In the genomic region with DNA sequence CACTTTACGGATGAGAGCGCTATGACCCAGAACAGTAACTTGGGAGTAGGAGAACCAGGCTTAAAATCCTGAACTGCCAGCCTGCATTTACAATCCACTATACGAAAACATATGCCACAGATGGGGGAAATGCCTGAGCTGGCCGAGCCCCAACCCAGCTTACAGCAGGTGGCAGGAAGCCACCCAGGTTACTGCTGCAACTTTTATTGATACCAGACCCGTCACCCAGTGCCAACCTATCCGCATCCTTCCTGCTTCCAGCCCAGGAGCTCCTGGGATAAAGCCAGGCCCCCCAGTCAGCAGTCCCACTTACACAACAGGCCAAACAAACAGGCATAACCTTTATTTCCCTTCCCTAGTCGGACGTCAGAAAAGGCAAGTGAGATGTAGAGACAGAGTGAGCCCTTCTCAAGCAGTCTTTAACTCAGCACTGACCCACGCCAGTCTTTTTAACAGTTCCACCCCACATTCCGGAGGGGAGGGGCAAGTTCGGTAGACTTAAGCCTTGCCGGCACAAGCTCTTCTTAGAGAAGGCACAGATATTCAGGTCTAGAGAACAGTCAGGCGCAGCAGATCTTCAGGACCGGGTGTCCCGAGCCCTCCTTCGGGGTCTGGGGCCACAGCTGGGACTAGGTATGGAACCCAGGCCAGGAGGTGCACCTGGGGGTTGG, we compare ENCODE assay signal across 9 mouse cellular contexts. TPM values are rescaled to one million over a fixed set of nuclear protein-coding genes. Genes with fewer than 3 reads are reported as not detected.
DNase-seq lines count a peak whose midpoint lies in the region; ATAC-seq and TF ChIP-seq lines count a peak whose summit lies in the region.
"Had no signal": no experiment of that assay in that cellular context is flagged by ENCODE, and none has a peak within 500 bp of the region (broad histone marks: within the 10 kb centered on the region; RNA-seq: fewer than 3 reads in every experiment).

No protein-coding gene starts in this region.

- peak overlapping the region; percentile 93 for H3K4me2 ChIP-seq in intestine, embryonic 15.5 days (replicated peaks)
- peak overlapping the region; percentile 94 for H3K4me2 ChIP-seq in neural tube, embryonic 15.5 days

- no peaks in the 10 kb centered on the region for H3K9me3 ChIP-seq in intestine, embryonic 15.5 days
- H3K9me3 ChIP-seq in neural tube, embryonic 15.5 days (replicated peaks) = no peaks in the 10 kb centered on the region

- H3K9ac ChIP-seq in intestine, embryonic 15.5 days = peak overlapping the region; percentile 90
- H3K9ac ChIP-seq in neural tube, embryonic 15.5 days (replicated peaks) = peak overlapping the region; percentile 98; the same call in 1 of the 2 replicates

- no peaks in the 10 kb centered on the region for H3K27me3 ChIP-seq in intestine, embryonic 15.5 days (replicated peaks)
- no peaks in the 10 kb centered on the region for H3K27me3 ChIP-seq in neural tube, embryonic 15.5 days (replicated peaks)

- no peaks in the 10 kb centered on the region for H3K36me3 ChIP-seq in intestine, embryonic 15.5 days
- peaks cover 7% of the 10 kb centered on the region for H3K36me3 ChIP-seq in neural tube, embryonic 15.5 days

- 74% methylated on average over 16 of the region's 16 CpGs for WGBS in intestine, embryonic 15.5 days
- 75% methylated on average over 16 of the region's 16 CpGs for WGBS in neural tube, embryonic 15.5 days

- H3K4me3 ChIP-seq in left cerebral cortex, adult 2 months = peak overlapping the region; percentile 88
- H3K4me3 ChIP-seq in cortical plate, adult 2 months (ENCODE audit: insufficient read depth, low read length) = peak overlapping the region; percentile 85; the same call in 1 of the 2 replicates
- H3K4me3 ChIP-seq in intestine, embryonic 15.5 days (replicated peaks) = peak overlapping the region; percentile 72
- peak overlapping the region; percentile 83 for H3K4me3 ChIP-seq in neural tube, embryonic 15.5 days (replicated peaks)

- no peak for TF ChIP-seq POLR2A in cortical plate, adult 2 months (IDR thresholded peaks at IDR 0.05; ENCODE audit: extremely low read depth, insufficient read depth, low read length)

- H3K4me1 ChIP-seq in cortical plate, adult 2 months (ENCODE audit: control insufficient read depth, insufficient read depth, low read length) = peaks cover 6% of the 10 kb centered on the region; the same call in 1 of the 2 replicates
- H3K4me1 ChIP-seq in intestine, embryonic 15.5 days (replicated peaks) = peaks cover 31% of the 10 kb centered on the region
- peaks cover 58% of the 10 kb centered on the region for H3K4me1 ChIP-seq in neural tube, embryonic 15.5 days

- ATAC-seq in intestine, embryonic 15.5 days = no peak
- no peak for ATAC-seq in neural tube, embryonic 15.5 days (ENCODE audit: low FRiP score)
- ATAC-seq in activated CD4-positive, CD25-positive, alpha-beta regulatory T cell, adult 4 months = no peak

- peak overlapping the region; percentile 25; the same call in 1 of the 2 replicates for H3K27ac ChIP-seq in left cerebral cortex, adult 2 months
- no peak overlapping the region for H3K27ac ChIP-seq in cortical plate, adult 2 months (ENCODE audit: insufficient read depth, low read length)
- H3K27ac ChIP-seq in intestine, embryonic 15.5 days = no peak overlapping the region
- H3K27ac ChIP-seq in neural tube, embryonic 15.5 days (replicated peaks) = no peak overlapping the region

- no peak for DNase-seq in left cerebral cortex, adult 2 months (ENCODE audit: extremely low spot score in 1 of 2, low spot score in 2 of 2)
- DNase-seq in left cerebral cortex, postnatal 14 days (ENCODE audit: low spot score in 2 of 2) = no peak
- DNase-seq in adipocyte (ENCODE audit: low spot score) = no peak
- no peak for DNase-seq in spleen, postnatal 10 days (ENCODE audit: low spot score in 2 of 2)

- TF ChIP-seq CTCF in left cerebral cortex, adult 2 months (IDR thresholded peaks at IDR 0.05) = no peak
- no peak for TF ChIP-seq CTCF in cortical plate, adult 2 months (IDR thresholded peaks at IDR 0.05; ENCODE audit: extremely low read depth, insufficient read depth, low read length)

- intact Hi-C loops in left cerebral cortex, adult 2 months (cut with DNase I) = no loop called here
- intact Hi-C loops in left cerebral cortex, postnatal 14 days (cut with DNase I) = no loop called here

RNA-seq across cellular contexts. Expression of gene Rpp25l, which starts 1.5 kb away (rescaled TPM):
- 10 to 100 TPM; 27.7 to 30.7 TPM for total RNA-seq in left cerebral cortex, adult 2 months (2021)
- 10 to 100 TPM; 30.8 to 31.0 TPM for total RNA-seq in left cerebral cortex, postnatal 14 days (2021)
- 31.6 and 37.4 TPM in 2 replicates for polyA plus RNA-seq in cortical plate, adult 2 months (2012; rRNA removed)
- polyA plus RNA-seq in intestine, embryonic 15.5 days (2015; fragmentation: Nextera tagmentation; extraction: Ambion mirVana) = 58.8 and 65.0 TPM in 2 replicates
- 59.3 and 61.1 TPM in 2 replicates for polyA plus RNA-seq in neural tube, embryonic 15.5 days (2015; fragmentation: Nextera tagmentation; extraction: Ambion mirVana)
- polyA plus RNA-seq in activated CD4-positive, CD25-positive, alpha-beta regulatory T cell, adult 4 months (2017; shearing (Covaris generic)) = 10 to 100 TPM; 51.4 to 65.6 TPM

RNA-seq across cellular contexts. Expression of gene Dctn3, which starts 11.1 kb away (rescaled TPM):
- 100 to 1,000 TPM; 165 TPM for total RNA-seq in left cerebral cortex, adult 2 months (2021)
- 100 to 1,000 TPM; 201 to 217 TPM for total RNA-seq in left cerebral cortex, postnatal 14 days (2021)
- polyA plus RNA-seq in cortical plate, adult 2 months (2012; rRNA removed) = 205 TPM in 2 replicates
- 122 and 131 TPM in 2 replicates for polyA plus RNA-seq in intestine, embryonic 15.5 days (2015; fragmentation: Nextera tagmentation; extraction: Ambion mirVana)
- 271 and 320 TPM in 2 replicates for polyA plus RNA-seq in neural tube, embryonic 15.5 days (2015; fragmentation: Nextera tagmentation; extraction: Ambion mirVana)
- polyA plus RNA-seq in activated CD4-positive, CD25-positive, alpha-beta regulatory T cell, adult 4 months (2017; shearing (Covaris generic)) = 100 to 1,000 TPM; 107 to 114 TPM

RNA-seq across cellular contexts. Expression of gene Il11ra1, which starts 12.1 kb away (rescaled TPM):
- total RNA-seq in left cerebral cortex, adult 2 months (2021) = 10 to 100 TPM; 43.1 to 47.7 TPM
- 10 to 100 TPM; 28.9 to 32.8 TPM for total RNA-seq in left cerebral cortex, postnatal 14 days (2021)
- 50.6 and 51.6 TPM in 2 replicates for polyA plus RNA-seq in cortical plate, adult 2 months (2012; rRNA removed)
- 127 and 129 TPM in 2 replicates for polyA plus RNA-seq in intestine, embryonic 15.5 days (2015; fragmentation: Nextera tagmentation; extraction: Ambion mirVana)
- polyA plus RNA-seq in neural tube, embryonic 15.5 days (2015; fragmentation: Nextera tagmentation; extraction: Ambion mirVana) = 52.6 and 56.6 TPM in 2 replicates
- polyA plus RNA-seq in activated CD4-positive, CD25-positive, alpha-beta regulatory T cell, adult 4 months (2017; shearing (Covaris generic)) = 1 to 10 TPM; 4.9 to 7.2 TPM

RNA-seq across cellular contexts. Expression of gene Cntfr, which starts 15.0 kb away (rescaled TPM):
- 100 to 1,000 TPM; 120 to 127 TPM for total RNA-seq in left cerebral cortex, adult 2 months (2021)
- total RNA-seq in left cerebral cortex, postnatal 14 days (2021) = 100 to 1,000 TPM in 1 of 2 experiments, 10 to 100 TPM in 1; 98.6 to 102 TPM
- polyA plus RNA-seq in cortical plate, adult 2 months (2012; rRNA removed) = 59.8 and 67.8 TPM in 2 replicates
- 5.1 and 6.4 TPM in 2 replicates for polyA plus RNA-seq in intestine, embryonic 15.5 days (2015; fragmentation: Nextera tagmentation; extraction: Ambion mirVana)
- polyA plus RNA-seq in neural tube, embryonic 15.5 days (2015; fragmentation: Nextera tagmentation; extraction: Ambion mirVana) = 23.1 and 27.2 TPM in 2 replicates
- not detected for polyA plus RNA-seq in activated CD4-positive, CD25-positive, alpha-beta regulatory T cell, adult 4 months (2017; shearing (Covaris generic))
- total RNA-seq: common myeloid progenitor, adult 5-6 weeks had no signal

RNA-seq across cellular contexts. Expression of gene Arid3c, which starts 19.1 kb away (rescaled TPM):
- total RNA-seq in left cerebral cortex, adult 2 months (2021) = under 1 TPM in 1 of 2 experiments, not detected in 1; 0.52 TPM
- total RNA-seq in left cerebral cortex, postnatal 14 days (2021) = under 1 TPM; 0.38 to 0.48 TPM
- polyA plus RNA-seq in cortical plate, adult 2 months (2012; rRNA removed) = 0.34 and 0.46 TPM in 2 replicates
- polyA plus RNA-seq in intestine, embryonic 15.5 days (2015; fragmentation: Nextera tagmentation; extraction: Ambion mirVana) = not detected in 2 replicates
- polyA plus RNA-seq in neural tube, embryonic 15.5 days (2015; fragmentation: Nextera tagmentation; extraction: Ambion mirVana) = 1.1 and 1.6 TPM in 2 replicates
- not detected for polyA plus RNA-seq in activated CD4-positive, CD25-positive, alpha-beta regulatory T cell, adult 4 months (2017; shearing (Covaris generic))
- total RNA-seq: common myeloid progenitor, adult 5-6 weeks had no signal
